Mouse (Mus musculus) liver, postnatal 0 days (tissue): ENCODE results near the gene Wwtr1.

Source experiments
- CTCF ChIP-seq: sonication (generic); IDR thresholded peaks from 2 replicates; pipeline ENCODE4 v1.5.1; 2016; ENCODE audit warnings: antibody characterized with exemption, low read depth
- EP300 ChIP-seq: IDR thresholded peaks from 2 replicates; pipeline ENCODE4 v1.6.1; 2016; ENCODE audit warnings: antibody characterized with exemption, low read depth, mild to moderate bottlenecking

DNA sequence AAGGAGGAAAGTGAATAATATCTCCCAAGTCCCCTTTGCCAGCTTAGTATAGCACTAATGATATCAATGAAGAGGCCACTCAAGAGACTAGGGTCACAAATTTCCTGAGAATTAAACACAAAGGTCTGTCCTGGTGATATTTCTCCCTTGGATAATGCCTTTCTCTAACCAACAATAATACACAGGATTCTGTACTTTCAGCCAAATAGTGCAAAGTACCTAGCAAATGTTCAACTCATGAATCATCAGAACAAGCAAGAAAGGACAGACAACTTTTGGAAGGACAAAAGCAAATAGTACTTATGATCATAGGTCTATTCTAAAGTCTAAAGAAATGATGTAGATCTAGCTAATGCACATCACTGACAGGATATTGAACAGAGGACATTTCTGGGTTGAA lies 19.8 kb upstream of the Wwtr1 start:
- no peak for TF ChIP-seq CTCF
- TF ChIP-seq EP300 = no peak
